Mouse (Mus musculus) embryonic fibroblast, embryonic 13.5 days (primary cell): ENCODE data around the gene Krt9.

Experiments
- CTCF ChIP-seq: IDR thresholded peaks from 2 replicates; pipeline ENCODE4 v1.5.1; 2011; ENCODE audit warnings: mild to moderate bottlenecking, control low read depth, low read length, moderate library complexity, borderline replicate concordance; ENCODE audit not compliant: insufficient read depth
- POLR2A ChIP-seq: IDR thresholded peaks from 2 replicates; pipeline ENCODE4 v1.6.1; 2011; ENCODE audit warnings: low read depth, mild to moderate bottlenecking, control low read depth, low read length, moderate library complexity

DNA sequence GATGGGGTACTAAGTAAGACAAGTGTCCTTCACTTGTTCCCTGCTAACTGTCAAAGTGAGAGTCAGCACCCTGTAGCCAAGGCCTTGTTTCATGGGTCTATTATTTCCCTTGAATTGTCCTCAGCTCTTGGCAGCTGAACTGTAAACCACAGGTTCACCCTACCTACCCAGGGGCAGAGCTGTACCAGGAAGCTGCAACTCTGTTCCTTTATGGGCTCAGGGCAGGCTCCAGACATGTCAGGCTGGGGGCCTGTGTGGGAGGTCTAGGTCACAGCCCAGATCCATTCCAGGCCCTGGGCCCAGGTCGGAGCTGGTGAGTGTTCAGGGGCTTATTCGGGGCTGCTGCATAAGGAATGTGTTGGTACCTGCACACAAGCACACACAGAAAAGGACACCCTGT is 53.7 kb downstream of the Krt9 start:
- no peak for TF ChIP-seq POLR2A
- TF ChIP-seq CTCF = no peak
